Mouse (Mus musculus) adrenal gland, adult 10 weeks (tissue): ENCODE measurements around the gene Samd13. TPM values are rescaled to one million over a fixed set of nuclear protein-coding genes. Genes with fewer than 3 reads are reported as not detected.

ENCODE experiments used
- polyA plus RNA-seq: library from polyadenylated mRNA; stranded (reverse); fragments of 350-450 nt; fragmentation: Illumina TruSeq; extraction: RNeasy Lipid Tissue Mini Kit (QIAGEN cat#74804); gene quantifications from one replicate; pipeline ENCODE4 v1.2.3, GENCODE M21; 2014; ENCODE audit warnings: low read depth, low replicate concordance

Samd13 gene
- 1.1 TPM for polyA plus RNA-seq

DNA sequence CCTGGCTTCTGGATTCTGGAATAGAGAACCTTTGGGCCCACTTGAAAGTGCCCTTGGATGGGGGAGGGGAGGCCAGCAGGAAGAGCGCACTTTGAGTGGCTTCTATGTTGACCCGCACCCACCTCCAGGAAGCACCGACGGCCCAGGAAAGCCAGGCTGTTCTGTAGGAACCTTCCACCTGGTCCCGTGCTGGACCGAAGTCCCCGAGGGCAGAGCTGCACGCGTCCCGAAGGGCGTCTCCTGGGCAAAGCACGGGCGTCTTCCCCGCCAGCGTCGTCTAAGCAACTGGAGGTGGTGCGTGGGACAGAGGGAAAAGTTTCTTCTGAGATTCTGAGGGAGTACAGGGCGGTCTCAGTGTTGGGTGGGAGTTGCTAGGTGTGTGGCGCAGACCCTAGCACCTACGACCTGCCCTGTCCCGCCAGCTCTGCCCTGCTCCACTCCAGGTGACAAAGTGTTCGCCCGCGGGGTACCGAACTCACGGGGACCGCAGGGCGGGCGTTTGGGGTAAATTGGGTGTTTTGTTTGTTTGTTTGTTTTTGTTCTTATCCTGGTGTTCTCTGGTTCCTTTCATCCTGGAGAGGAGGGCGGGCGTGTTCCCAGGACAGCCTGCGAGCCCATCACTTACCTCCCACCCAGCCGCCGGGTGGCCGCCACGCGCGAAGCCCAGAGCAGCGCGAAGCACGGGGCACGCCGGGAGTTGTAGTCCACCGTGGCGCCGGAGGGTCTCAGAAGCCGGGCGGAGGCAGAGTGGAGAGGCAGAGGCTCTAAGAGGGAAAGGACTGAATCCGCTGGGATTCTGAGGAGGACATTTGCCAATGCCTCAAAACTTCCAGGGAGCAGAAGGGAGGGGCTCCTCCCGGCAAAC is at the start of gene Samd13:
Gene Samd13, minus strand, starts transcription at position 782 of the 865 bp plus-strand sequence.

DNA sequence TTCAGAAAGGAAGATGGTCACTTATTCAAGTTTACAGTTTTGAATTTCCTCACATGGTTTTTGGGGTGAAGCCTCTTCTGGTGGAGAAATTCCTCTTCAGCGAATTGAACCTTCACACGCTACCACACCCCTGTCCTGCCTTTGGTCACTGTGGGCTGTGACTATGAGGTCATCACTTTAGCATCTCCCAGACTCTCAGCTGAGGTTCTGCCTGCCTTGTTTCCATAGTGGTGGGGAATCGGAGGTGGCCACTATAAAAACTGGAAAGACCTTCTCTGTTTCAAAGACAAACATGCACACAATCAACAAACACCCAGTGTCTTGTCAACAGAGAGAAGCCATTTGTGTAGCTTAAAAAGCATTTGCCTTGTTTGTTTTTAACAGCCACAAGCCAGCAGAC is 34.2 kb downstream of the Samd13 start, which contains the start of gene 4930503B20Rik:
Gene 4930503B20Rik, minus strand, starts transcription at position 101 of the 400 bp plus-strand sequence.

DNA sequence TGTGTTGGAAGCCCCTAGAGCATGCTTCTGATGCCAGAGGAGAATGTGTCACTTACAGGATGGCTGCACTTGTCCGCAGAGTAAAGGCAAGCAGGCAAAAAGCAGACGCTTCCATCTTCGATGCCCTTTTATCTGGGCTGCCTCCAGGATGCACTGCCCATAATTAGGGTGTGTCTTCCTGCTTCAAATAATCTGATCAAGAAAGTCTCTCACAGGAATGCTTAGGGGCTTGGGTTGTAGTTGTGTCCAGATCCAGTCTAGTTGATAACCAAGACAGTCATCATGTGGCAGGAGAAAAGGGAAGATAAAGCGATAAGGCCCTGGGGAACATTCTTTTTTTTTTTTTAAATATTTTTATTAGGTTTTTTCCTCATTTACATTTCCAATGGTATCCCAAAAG is 69.9 kb downstream of the Samd13 start, which contains the start of gene Dnase2b:
Gene Dnase2b, minus strand, starts transcription at position 101 of the 400 bp plus-strand sequence.

Other genes with a start within 250 kb of the Samd13 start
- 35.3 TPM for gene Ctbs, start 235.8 kb downstream of the Samd13 start, polyA plus RNA-seq
- 8.5 TPM for gene Spata1, start 185.8 kb downstream of the Samd13 start, polyA plus RNA-seq
- gene Gng5, start 185.8 kb downstream of the Samd13 start, polyA plus RNA-seq = 985 TPM
- 116 TPM for gene Rpf1, start 164.2 kb downstream of the Samd13 start, polyA plus RNA-seq
- not detected for gene Uox, start 115.2 kb downstream of the Samd13 start, polyA plus RNA-seq
- gene Dnase2b, start 70.0 kb downstream of the Samd13 start, polyA plus RNA-seq = not detected
- not detected for gene 4930503B20Rik, start 34.3 kb downstream of the Samd13 start, polyA plus RNA-seq
- gene Prkacb, start 127.4 kb upstream of the Samd13 start, polyA plus RNA-seq = 197 TPM
- 28.4 TPM for gene Ttll7, start 166.8 kb upstream of the Samd13 start, polyA plus RNA-seq